Mouse (Mus musculus): ENCODE measurements around the gene Parp16.

The Parp16 gene

GRCm38 (mm10) chr9:65161188-65161587, 34.0 kb upstream of the Parp16 start:
- H3K9me3 ChIP-seq (ENCODE audit: low read length), result peaks cover 4% of the 10 kb centered on the region
- peaks cover 78% of the 10 kb centered on the region for H3K4me1 ChIP-seq (replicated peaks; ENCODE audit: low read depth, low read length)
- H3K27me3 ChIP-seq (ENCODE audit: insufficient read depth, low read length), result peaks cover 64% of the 10 kb centered on the region
- H3K4me3 ChIP-seq (replicated peaks; ENCODE audit: low read length), result no peak overlapping the region
- H3K36me3 ChIP-seq (ENCODE audit: insufficient read depth, low read length), result no peaks in the 10 kb centered on the region
- no peak for TF ChIP-seq CTCF (conservative IDR thresholded peaks at IDR 0.05; ENCODE audit: low read length)
- no peak for TF ChIP-seq NANOG (IDR thresholded peaks at IDR 0.05; ENCODE audit: borderline replicate concordance, low read length)

GRCm38 (mm10) chr9:65161881-65162280, 33.3 kb upstream of the Parp16 start:
- TF ChIP-seq POU5F1 (IDR thresholded peaks at IDR 0.05; ENCODE audit: borderline replicate concordance, low read length) (no peak), NANOG (IDR thresholded peaks at IDR 0.05; ENCODE audit: borderline replicate concordance, low read length) (no peak), CTCF (conservative IDR thresholded peaks at IDR 0.05; ENCODE audit: low read length) (no peak)
- Histone ChIP-seq H3K4me1 (replicated peaks; ENCODE audit: low read depth, low read length) (peaks cover 78% of the 10 kb centered on the region), H3K27me3 (ENCODE audit: insufficient read depth, low read length) (peaks cover 64% of the 10 kb centered on the region), H3K9me3 (ENCODE audit: low read length) (peaks cover 4% of the 10 kb centered on the region), H3K36me3 (ENCODE audit: insufficient read depth, low read length) (no peaks in the 10 kb centered on the region), H3K4me3 (replicated peaks; ENCODE audit: low read length) (no peak overlapping the region)

- Histone ChIP-seq H3K4me3 (replicated peaks; ENCODE audit: low read length) (peak overlapping the region; percentile 75), H3K4me1 (replicated peaks; ENCODE audit: low read depth, low read length) (peaks cover 78% of the 10 kb centered on the region), H3K27me3 (ENCODE audit: insufficient read depth, low read length) (peaks cover 55% of the 10 kb centered on the region), H3K36me3 (ENCODE audit: insufficient read depth, low read length) (no peaks in the 10 kb centered on the region), H3K9me3 (ENCODE audit: low read length) (peaks cover 4% of the 10 kb centered on the region)
- TF ChIP-seq POU5F1 (IDR thresholded peaks at IDR 0.05; ENCODE audit: borderline replicate concordance, low read length) (no peak), NANOG (IDR thresholded peaks at IDR 0.05; ENCODE audit: borderline replicate concordance, low read length) (no peak)
These were observed 32.2 kb upstream of the Parp16 start for GRCm38 (mm10) chr9:65162711-65163639.

- Histone ChIP-seq H3K4me3 (replicated peaks; ENCODE audit: low read length) (no peak overlapping the region), H3K27me3 (ENCODE audit: insufficient read depth, low read length) (peaks cover 43% of the 10 kb centered on the region)
- TF ChIP-seq POU5F1 (IDR thresholded peaks at IDR 0.05; ENCODE audit: borderline replicate concordance, low read length) (no peak), CTCF (conservative IDR thresholded peaks at IDR 0.05; ENCODE audit: low read length) (peak; percentile 49)
These were observed 30.3 kb upstream of the Parp16 start for GRCm38 (mm10) chr9:65164870-65165269.

GRCm38 (mm10) chr9:65166386-65166785, 28.8 kb upstream of the Parp16 start:
- peaks cover 29% of the 10 kb centered on the region for H3K27me3 ChIP-seq (ENCODE audit: insufficient read depth, low read length)
- TF ChIP-seq NANOG (IDR thresholded peaks at IDR 0.05; ENCODE audit: borderline replicate concordance, low read length) (no peak), CTCF (conservative IDR thresholded peaks at IDR 0.05; ENCODE audit: low read length) (no peak), POU5F1 (IDR thresholded peaks at IDR 0.05; ENCODE audit: borderline replicate concordance, low read length) (no peak)
- H3K4me3 ChIP-seq (replicated peaks; ENCODE audit: low read length), result no peak overlapping the region
- no peaks in the 10 kb centered on the region for H3K36me3 ChIP-seq (ENCODE audit: insufficient read depth, low read length)
- H3K4me1 ChIP-seq (replicated peaks; ENCODE audit: low read depth, low read length), result peaks cover 73% of the 10 kb centered on the region
- H3K9me3 ChIP-seq (ENCODE audit: low read length), result peaks cover 4% of the 10 kb centered on the region

More at GRCm38 (mm10) chr9:65164870-65165269, 30.3 kb upstream of the Parp16 start:
- Histone ChIP-seq H3K36me3 (ENCODE audit: insufficient read depth, low read length) (no peaks in the 10 kb centered on the region), H3K9me3 (ENCODE audit: low read length) (peaks cover 4% of the 10 kb centered on the region), H3K4me1 (replicated peaks; ENCODE audit: low read depth, low read length) (peaks cover 82% of the 10 kb centered on the region)

- peaks cover 17% of the 10 kb centered on the region for H3K27me3 ChIP-seq (ENCODE audit: insufficient read depth, low read length)
- H3K4me3 ChIP-seq (replicated peaks; ENCODE audit: low read length), result peak overlapping the region; percentile 53; the same call in 1 of the 2 replicates
- peaks cover 4% of the 10 kb centered on the region for H3K9me3 ChIP-seq (ENCODE audit: low read length)
- no peak for TF ChIP-seq CTCF (conservative IDR thresholded peaks at IDR 0.05; ENCODE audit: low read length)
- no peak for TF ChIP-seq POU5F1 (IDR thresholded peaks at IDR 0.05; ENCODE audit: borderline replicate concordance, low read length)
- no peak for TF ChIP-seq NANOG (IDR thresholded peaks at IDR 0.05; ENCODE audit: borderline replicate concordance, low read length)
- H3K36me3 ChIP-seq (ENCODE audit: insufficient read depth, low read length), result no peaks in the 10 kb centered on the region
- H3K4me1 ChIP-seq (replicated peaks; ENCODE audit: low read depth, low read length), result peaks cover 58% of the 10 kb centered on the region
These were observed 26.6 kb upstream of the Parp16 start for GRCm38 (mm10) chr9:65168534-65168933.

GRCm38 (mm10) chr9:65168952-65169351, 26.2 kb upstream of the Parp16 start:
- TF ChIP-seq CTCF (conservative IDR thresholded peaks at IDR 0.05; ENCODE audit: low read length) (no peak), POU5F1 (IDR thresholded peaks at IDR 0.05; ENCODE audit: borderline replicate concordance, low read length) (no peak), NANOG (IDR thresholded peaks at IDR 0.05; ENCODE audit: borderline replicate concordance, low read length) (no peak)
- peaks cover 4% of the 10 kb centered on the region for H3K9me3 ChIP-seq (ENCODE audit: low read length)
- peak overlapping the region; percentile 53 for H3K4me3 ChIP-seq (replicated peaks; ENCODE audit: low read length)
- no peaks in the 10 kb centered on the region for H3K36me3 ChIP-seq (ENCODE audit: insufficient read depth, low read length)
- peaks cover 54% of the 10 kb centered on the region for H3K4me1 ChIP-seq (replicated peaks; ENCODE audit: low read depth, low read length)
- H3K27me3 ChIP-seq (ENCODE audit: insufficient read depth, low read length), result peaks cover 16% of the 10 kb centered on the region

- no peaks in the 10 kb centered on the region for H3K36me3 ChIP-seq (ENCODE audit: insufficient read depth, low read length)
- no peak overlapping the region for H3K4me3 ChIP-seq (replicated peaks; ENCODE audit: low read length)
- H3K27me3 ChIP-seq (ENCODE audit: insufficient read depth, low read length), result peaks cover 12% of the 10 kb centered on the region
- no peak for TF ChIP-seq POU5F1 (IDR thresholded peaks at IDR 0.05; ENCODE audit: borderline replicate concordance, low read length)
- TF ChIP-seq CTCF (conservative IDR thresholded peaks at IDR 0.05; ENCODE audit: low read length), result no peak
- TF ChIP-seq NANOG (IDR thresholded peaks at IDR 0.05; ENCODE audit: borderline replicate concordance, low read length), result no peak
- H3K9me3 ChIP-seq (ENCODE audit: low read length), result no peaks in the 10 kb centered on the region
- H3K4me1 ChIP-seq (replicated peaks; ENCODE audit: low read depth, low read length), result peaks cover 53% of the 10 kb centered on the region
These were observed 22.5 kb upstream of the Parp16 start for GRCm38 (mm10) chr9:65172654-65173053.
